Mouse (Mus musculus) small intestine, adult 2 months (tissue): ENCODE results near the gene Mrpl38.

Experiments used
- CTCF ChIP-seq: fragments of 200-500 bp; IDR thresholded peaks from 2 replicates; pipeline ENCODE4 v1.5.1; 2012; ENCODE audit warnings: low read depth, mild to moderate bottlenecking, control low read depth, inconsistent platforms, low read length, moderate library complexity, mixed read lengths; ENCODE audit not compliant: insufficient replicate concordance, insufficient read length; ENCODE audit errors: extremely low read depth
- POLR2A ChIP-seq: fragments of 200-500 bp; IDR thresholded peaks from 2 replicates; pipeline ENCODE4 v1.6.1; 2012; ENCODE audit warnings: low read depth, mild to moderate bottlenecking, control low read depth, inconsistent platforms, low read length, moderate library complexity

- TF ChIP-seq POLR2A (no peak), CTCF (no peak)
Observed at GRCm38 (mm10) chr11:116129091-116129790, 9.4 kb downstream of the Mrpl38 start.
